Mouse (Mus musculus): ENCODE results near the gene Gemin5. TPM values are rescaled to one million over a fixed set of nuclear protein-coding genes. Genes with fewer than 3 reads are reported as not detected.

Gemin5 gene
- polyA plus RNA-seq, 2 experiments = 5.9 to 8.4 TPM

GRCm38 (mm10) chr11:58096160-58096559, 72.2 kb downstream of the Gemin5 start:
- DNase-seq (ENCODE audit: low read depth in 3 of 3, low spot score in 3 of 3) = no peak
- no peak overlapping the region for H3K27ac ChIP-seq

GRCm38 (mm10) chr11:58095561-58095960, 72.8 kb downstream of the Gemin5 start:
- Histone ChIP-seq H3K36me3 (replicated peaks; ENCODE audit: control insufficient read depth, insufficient read depth, low read depth) (no peaks in the 10 kb centered on the region), H3K27me3 (ENCODE audit: control insufficient read depth, insufficient read depth, low read length) (peaks cover 17% of the 10 kb centered on the region), H3K4me1 (replicated peaks; ENCODE audit: control insufficient read depth in 2 of 2, insufficient read depth in 2 of 2, low read length in 1 of 2) (peaks cover 0 to 8% of the 10 kb centered on the region in 2 experiments; a peak in 1 of 4 replicates), H3K4me3 (ENCODE audit: insufficient read depth in 1 of 2, low read depth in 2 of 2, low read length in 2 of 2) (no peak overlapping the region), H3K9ac (replicated peaks) (no peak overlapping the region), H3K4me2 (ENCODE audit: low read depth) (no peak overlapping the region), H3K9me3 (ENCODE audit: control insufficient read depth, low read length) (no peaks in the 10 kb centered on the region), H3K27ac (no peak overlapping the region)
- TF ChIP-seq EP300 (IDR thresholded peaks at IDR 0.05; ENCODE audit: low read depth) (no peak), CTCF (IDR thresholded peaks at IDR 0.05; ENCODE audit: low read depth) (no peak)
- ATAC-seq (ENCODE audit: insufficient read depth) (peak; percentile 61), DNase-seq (ENCODE audit: low read depth in 3 of 3, low spot score in 3 of 3) (no peak)
- WGBS (ENCODE audit: insufficient replicate concordance) = 48% methylated on average over 1 of the region's 1 CpGs

More at GRCm38 (mm10) chr11:58096160-58096559, 72.2 kb downstream of the Gemin5 start:
- peaks cover 0 to 8% of the 10 kb centered on the region in 2 experiments; a peak in 1 of 4 replicates for H3K4me1 ChIP-seq (replicated peaks; ENCODE audit: control insufficient read depth in 2 of 2, insufficient read depth in 2 of 2, low read length in 1 of 2)
- H3K4me2 ChIP-seq (ENCODE audit: low read depth) = no peak overlapping the region
- no peak for ATAC-seq (ENCODE audit: insufficient read depth)
- H3K4me3 ChIP-seq (ENCODE audit: insufficient read depth in 1 of 2, low read depth in 2 of 2, low read length in 2 of 2) = no peak overlapping the region
- H3K9me3 ChIP-seq (ENCODE audit: control insufficient read depth, low read length) = no peaks in the 10 kb centered on the region
- peaks cover 17% of the 10 kb centered on the region for H3K27me3 ChIP-seq (ENCODE audit: control insufficient read depth, insufficient read depth, low read length)
- H3K9ac ChIP-seq (replicated peaks) = no peak overlapping the region
- no peak for TF ChIP-seq CTCF (IDR thresholded peaks at IDR 0.05; ENCODE audit: low read depth)
- TF ChIP-seq EP300 (IDR thresholded peaks at IDR 0.05; ENCODE audit: low read depth) = no peak
- H3K36me3 ChIP-seq (replicated peaks; ENCODE audit: control insufficient read depth, insufficient read depth, low read depth) = no peaks in the 10 kb centered on the region
- 49% methylated on average over 5 of the region's 5 CpGs for WGBS (ENCODE audit: insufficient replicate concordance)

GRCm38 (mm10) chr11:58094766-58095165, 73.6 kb downstream of the Gemin5 start:
- H3K36me3 ChIP-seq (replicated peaks; ENCODE audit: control insufficient read depth, insufficient read depth, low read depth) = no peaks in the 10 kb centered on the region
- H3K9ac ChIP-seq (replicated peaks) = no peak overlapping the region
- H3K9me3 ChIP-seq (ENCODE audit: control insufficient read depth, low read length) = no peaks in the 10 kb centered on the region
- H3K27ac ChIP-seq = no peak overlapping the region
- peaks cover 17% of the 10 kb centered on the region for H3K27me3 ChIP-seq (ENCODE audit: control insufficient read depth, insufficient read depth, low read length)
- WGBS (ENCODE audit: insufficient replicate concordance) = 64% methylated on average over 4 of the region's 4 CpGs
- no peak overlapping the region for H3K4me2 ChIP-seq (ENCODE audit: low read depth)
- no peak overlapping the region for H3K4me3 ChIP-seq (ENCODE audit: insufficient read depth in 1 of 2, low read depth in 2 of 2, low read length in 2 of 2)
- DNase-seq (ENCODE audit: low read depth in 3 of 3, low spot score in 3 of 3) = no peak
- ATAC-seq (ENCODE audit: insufficient read depth) = no peak
- H3K4me1 ChIP-seq (replicated peaks; ENCODE audit: control insufficient read depth in 2 of 2, insufficient read depth in 2 of 2, low read length in 1 of 2) = peaks cover 0 to 8% of the 10 kb centered on the region in 2 experiments; a peak in 1 of 4 replicates
- TF ChIP-seq CTCF (IDR thresholded peaks at IDR 0.05; ENCODE audit: low read depth) = no peak
- TF ChIP-seq EP300 (IDR thresholded peaks at IDR 0.05; ENCODE audit: low read depth) = no peak

GRCm38 (mm10) chr11:58093021-58093528, 75.3 kb downstream of the Gemin5 start, which contains the start of gene Gm12248:
Gm12248 (minus strand) TSS chr11:58093134.
- H3K27me3 ChIP-seq (ENCODE audit: control insufficient read depth, insufficient read depth, low read length) = peaks cover 16% of the 10 kb centered on the region
- H3K27ac ChIP-seq = no peak within 1 kb of the TSS
- peak within 1 kb of the TSS; percentile 45 for H3K4me2 ChIP-seq (ENCODE audit: low read depth)
- peaks cover 0 to 8% of the 10 kb centered on the region in 2 experiments; a peak in 1 of 4 replicates for H3K4me1 ChIP-seq (replicated peaks; ENCODE audit: control insufficient read depth in 2 of 2, insufficient read depth in 2 of 2, low read length in 1 of 2)
- TF ChIP-seq CTCF (IDR thresholded peaks at IDR 0.05; ENCODE audit: low read depth) (no peak), EP300 (IDR thresholded peaks at IDR 0.05; ENCODE audit: low read depth) (no peak)
- H3K9ac ChIP-seq (replicated peaks) = no peak within 1 kb of the TSS
- no peaks in the 10 kb centered on the region for H3K9me3 ChIP-seq (ENCODE audit: control insufficient read depth, low read length)
- peak within 1 kb of the TSS in 1 of 2 experiments; percentile 6; a peak in 1 of 4 replicates for H3K4me3 ChIP-seq (ENCODE audit: insufficient read depth in 1 of 2, low read depth in 2 of 2, low read length in 2 of 2)
- ATAC-seq (ENCODE audit: insufficient read depth) = no peak
- no peak for DNase-seq (ENCODE audit: low read depth in 3 of 3, low spot score in 3 of 3)
- H3K36me3 ChIP-seq (replicated peaks; ENCODE audit: control insufficient read depth, insufficient read depth, low read depth) = no peaks in the 10 kb centered on the region
- WGBS (ENCODE audit: insufficient replicate concordance) = 16% methylated on average over 12 of the region's 12 CpGs

GRCm38 (mm10) chr11:58092541-58092940, 75.8 kb downstream of the Gemin5 start:
- Histone ChIP-seq H3K36me3 (replicated peaks; ENCODE audit: control insufficient read depth, insufficient read depth, low read depth) (no peaks in the 10 kb centered on the region), H3K9ac (replicated peaks) (no peak overlapping the region), H3K4me1 (replicated peaks; ENCODE audit: control insufficient read depth in 2 of 2, insufficient read depth in 2 of 2, low read length in 1 of 2) (peaks cover 0 to 8% of the 10 kb centered on the region in 2 experiments; a peak in 1 of 4 replicates), H3K27me3 (ENCODE audit: control insufficient read depth, insufficient read depth, low read length) (peaks cover 11% of the 10 kb centered on the region), H3K4me2 (ENCODE audit: low read depth) (peak overlapping the region; percentile 45), H3K4me3 (ENCODE audit: insufficient read depth in 1 of 2, low read depth in 2 of 2, low read length in 2 of 2) (peak overlapping the region in 1 of 2 experiments; percentile 6; a peak in 1 of 4 replicates), H3K9me3 (ENCODE audit: control insufficient read depth, low read length) (no peaks in the 10 kb centered on the region), H3K27ac (no peak overlapping the region)
- 34% methylated on average over 4 of the region's 4 CpGs for WGBS (ENCODE audit: insufficient replicate concordance)
- TF ChIP-seq CTCF (IDR thresholded peaks at IDR 0.05; ENCODE audit: low read depth) = no peak
- no peak for TF ChIP-seq EP300 (IDR thresholded peaks at IDR 0.05; ENCODE audit: low read depth)
- no peak for DNase-seq (ENCODE audit: low read depth in 3 of 3, low spot score in 3 of 3)
- ATAC-seq (ENCODE audit: insufficient read depth) = no peak
